Mouse (Mus musculus) brown adipose tissue, adult 24 weeks (tissue): ENCODE results near the gene S100a3. TPM values are rescaled to one million over a fixed set of nuclear protein-coding genes. Genes with fewer than 3 reads are reported as not detected.

Experiments used
- H3K27ac ChIP-seq: fragments of 200-500 bp; replicated peaks from 2 replicates; pipeline ENCODE4 v1.5.1; 2012; ENCODE audit warnings: low read depth, mild to moderate bottlenecking, low read length
- H3K4me1 ChIP-seq: fragments of 200-500 bp; 2 replicates; pipeline ENCODE4 v1.6.1; 2012; ENCODE audit warnings: low read length, mixed read lengths; ENCODE audit not compliant: control insufficient read depth, insufficient read depth, insufficient read length
- H3K4me3 ChIP-seq: fragments of 200-500 bp; 2 replicates; pipeline ENCODE4 v1.5.1; 2012; ENCODE audit warnings: low read depth, mild to moderate bottlenecking, low read length, moderate library complexity; ENCODE audit not compliant: insufficient read depth
- polyA plus RNA-seq: library from polyadenylated mRNA; stranded (reverse); fragments of >200 nt; gene quantifications from 2 replicates; pipeline ENCODE4 v1.2.4, GENCODE M21; 2012; ENCODE audit not compliant: missing spikeins, insufficient read depth, insufficient read length

The S100a3 gene
- polyA plus RNA-seq, 1 experiment = not detected

- peaks cover 24% of the 10 kb centered on the region for H3K4me1 ChIP-seq
- no peak overlapping the region for H3K27ac ChIP-seq
- H3K4me3 ChIP-seq = no peak overlapping the region
Observed at GRCm38 (mm10) chr3:90585595-90585994, 25.2 kb downstream of the S100a3 start.

GRCm38 (mm10) chr3:90586016-90586643 lies 25.8 kb downstream of the S100a3 start:
- Histone ChIP-seq H3K27ac (peak overlapping the region; percentile 65; the same call in 1 of the 2 replicates), H3K4me1 (peaks cover 24% of the 10 kb centered on the region), H3K4me3 (no peak overlapping the region)

GRCm38 (mm10) chr3:90586906-90587305 lies 26.5 kb downstream of the S100a3 start:
- Histone ChIP-seq H3K27ac (peak overlapping the region; percentile 65), H3K4me1 (peaks cover 24% of the 10 kb centered on the region), H3K4me3 (no peak overlapping the region)

- Histone ChIP-seq H3K27ac (peak overlapping the region; percentile 65), H3K4me3 (no peak overlapping the region)
Observed at GRCm38 (mm10) chr3:90587361-90588101, 27.2 kb downstream of the S100a3 start.

GRCm38 (mm10) chr3:90589390-90589789 lies 29.0 kb downstream of the S100a3 start:
- peaks cover 24% of the 10 kb centered on the region for H3K4me1 ChIP-seq
- H3K4me3 ChIP-seq = no peak overlapping the region
- H3K27ac ChIP-seq = peak overlapping the region; percentile 19; the same call in 1 of the 2 replicates

More at GRCm38 (mm10) chr3:90587361-90588101, 27.2 kb downstream of the S100a3 start:
- H3K4me1 ChIP-seq = peaks cover 24% of the 10 kb centered on the region

GRCm38 (mm10) chr3:90589947-90590346 lies 29.6 kb downstream of the S100a3 start, which contains the start of gene S100a2:
Gene S100a2, plus strand, starts transcription at chr3:90590247.
- H3K4me3 ChIP-seq = no peak within 1 kb of the TSS
- H3K27ac ChIP-seq = peak within 1 kb of the TSS; percentile 19; the same call in 1 of the 2 replicates
- peaks cover 22% of the 10 kb centered on the region for H3K4me1 ChIP-seq

- Histone ChIP-seq H3K4me3 (no peak overlapping the region), H3K4me1 (peaks cover 27% of the 10 kb centered on the region), H3K27ac (no peak overlapping the region)
Observed at GRCm38 (mm10) chr3:90594466-90594865, 34.1 kb downstream of the S100a3 start.

GRCm38 (mm10) chr3:90595556-90595955 lies 35.2 kb downstream of the S100a3 start:
- Histone ChIP-seq H3K4me1 (peaks cover 32% of the 10 kb centered on the region), H3K27ac (peak overlapping the region; percentile 78), H3K4me3 (no peak overlapping the region)

- H3K27ac ChIP-seq = peak overlapping the region; percentile 78
- H3K4me3 ChIP-seq = no peak overlapping the region
- H3K4me1 ChIP-seq = peaks cover 40% of the 10 kb centered on the region
Observed at GRCm38 (mm10) chr3:90596810-90597209, 36.4 kb downstream of the S100a3 start.

- H3K4me1 ChIP-seq = peaks cover 41% of the 10 kb centered on the region
- H3K27ac ChIP-seq = peak overlapping the region; percentile 16; the same call in 1 of the 2 replicates
- no peak overlapping the region for H3K4me3 ChIP-seq
Observed at GRCm38 (mm10) chr3:90597736-90598135, 37.4 kb downstream of the S100a3 start.

GRCm38 (mm10) chr3:90598212-90598611 lies 37.8 kb downstream of the S100a3 start:
- Histone ChIP-seq H3K4me1 (peaks cover 41% of the 10 kb centered on the region), H3K27ac (no peak overlapping the region), H3K4me3 (no peak overlapping the region)

- Histone ChIP-seq H3K4me1 (peaks cover 41% of the 10 kb centered on the region), H3K27ac (no peak overlapping the region), H3K4me3 (no peak overlapping the region)
Observed at GRCm38 (mm10) chr3:90599401-90599800, 39.0 kb downstream of the S100a3 start.

- Histone ChIP-seq H3K4me3 (no peak overlapping the region), H3K27ac (0 out of 2 replicates have a peak overlapping the region, but pooled peaks have one; percentile 29), H3K4me1 (peaks cover 41% of the 10 kb centered on the region)
Observed at GRCm38 (mm10) chr3:90600036-90600435, 39.7 kb downstream of the S100a3 start.

- 0 out of 2 replicates have a peak overlapping the region, but pooled peaks have one; percentile 29 for H3K27ac ChIP-seq
- no peak overlapping the region for H3K4me3 ChIP-seq
- H3K4me1 ChIP-seq = peaks cover 35% of the 10 kb centered on the region
Observed at GRCm38 (mm10) chr3:90600458-90601195, 40.2 kb downstream of the S100a3 start.

- H3K4me1 ChIP-seq = peaks cover 28% of the 10 kb centered on the region
- H3K4me3 ChIP-seq = no peak within 1 kb of the TSS
- no peak within 1 kb of the TSS for H3K27ac ChIP-seq
Observed at GRCm38 (mm10) chr3:90601486-90602110, 41.2 kb downstream of the S100a3 start, which contains the start of gene Gm42674. Gene Gm42674, plus strand, starts transcription at chr3:90601904.
